ENCODE assay signal across 20 mouse cellular contexts in genomic region chr17:8961097-8961496, GRCm38 (mm10).
"Had no signal": no experiment of that assay in that cellular context is flagged by ENCODE, and none has a peak within 500 bp of the region (broad histone marks: within the 10 kb centered on the region; RNA-seq: fewer than 3 reads in every experiment).

No protein-coding gene starts in this region.

- H3K27me3 ChIP-seq: limb, embryonic 12.5 days; limb, embryonic 15.5 days; neural tube, embryonic 12.5 days; neural tube, embryonic 15.5 days had no signal

- H3K9ac ChIP-seq: limb, embryonic 12.5 days; limb, embryonic 15.5 days; liver, embryonic 14.5 days; liver, postnatal 0 days; lung, embryonic 14.5 days; neural tube, embryonic 12.5 days; neural tube, embryonic 15.5 days had no signal

- H3K4me3 ChIP-seq: limb, embryonic 12.5 days; limb, embryonic 15.5 days; neural tube, embryonic 12.5 days; neural tube, embryonic 15.5 days had no signal

- ATAC-seq: liver, postnatal 0 days; lung, postnatal 0 days had no signal

- H3K4me1 ChIP-seq: limb, embryonic 12.5 days; limb, embryonic 15.5 days; neural tube, embryonic 15.5 days had no signal

- H3K36me3 ChIP-seq: limb, embryonic 12.5 days; limb, embryonic 15.5 days had no signal

- H3K9me3 ChIP-seq: limb, embryonic 12.5 days; limb, embryonic 15.5 days; neural tube, embryonic 12.5 days; neural tube, embryonic 15.5 days had no signal

- H3K4me2 ChIP-seq: limb, embryonic 12.5 days; limb, embryonic 15.5 days; liver, embryonic 11.5 days; lung, embryonic 14.5 days; neural tube, embryonic 12.5 days; neural tube, embryonic 15.5 days had no signal

- DNase-seq: kidney, postnatal 25 days; left cerebral cortex, postnatal 4 days; liver, postnatal 0 days; lung, embryonic 14.5 days; right cerebral cortex, adult 18-20 months; right cerebral cortex, postnatal 14 days; right cerebral cortex, postnatal 4 days; thymus, adult 2 months; thymus, postnatal 14 days; thymus, postnatal 4 days had no signal

- H3K27ac ChIP-seq: kidney, postnatal 0 days; limb, embryonic 12.5 days; limb, embryonic 15.5 days; liver, embryonic 14.5 days; macrophage; neural tube, embryonic 12.5 days; neural tube, embryonic 15.5 days; stomach, postnatal 0 days had no signal
